Mouse (Mus musculus): ENCODE results near the gene Plbd1.

GRCm38 (mm10) chr6:136685433-136685832, 23.7 kb upstream of the Plbd1 start:
- no peak for TF ChIP-seq CTCF (IDR thresholded peaks at IDR 0.05; ENCODE audit: extremely low read depth, insufficient read depth, insufficient read length, insufficient replicate concordance)
- TF ChIP-seq POLR2A (IDR thresholded peaks at IDR 0.05; ENCODE audit: low read depth, low read length): no peak

Measured in spleen, adult 2 months (tissue).